ENCODE assay signal across 14 mouse cellular contexts in the genomic region with DNA sequence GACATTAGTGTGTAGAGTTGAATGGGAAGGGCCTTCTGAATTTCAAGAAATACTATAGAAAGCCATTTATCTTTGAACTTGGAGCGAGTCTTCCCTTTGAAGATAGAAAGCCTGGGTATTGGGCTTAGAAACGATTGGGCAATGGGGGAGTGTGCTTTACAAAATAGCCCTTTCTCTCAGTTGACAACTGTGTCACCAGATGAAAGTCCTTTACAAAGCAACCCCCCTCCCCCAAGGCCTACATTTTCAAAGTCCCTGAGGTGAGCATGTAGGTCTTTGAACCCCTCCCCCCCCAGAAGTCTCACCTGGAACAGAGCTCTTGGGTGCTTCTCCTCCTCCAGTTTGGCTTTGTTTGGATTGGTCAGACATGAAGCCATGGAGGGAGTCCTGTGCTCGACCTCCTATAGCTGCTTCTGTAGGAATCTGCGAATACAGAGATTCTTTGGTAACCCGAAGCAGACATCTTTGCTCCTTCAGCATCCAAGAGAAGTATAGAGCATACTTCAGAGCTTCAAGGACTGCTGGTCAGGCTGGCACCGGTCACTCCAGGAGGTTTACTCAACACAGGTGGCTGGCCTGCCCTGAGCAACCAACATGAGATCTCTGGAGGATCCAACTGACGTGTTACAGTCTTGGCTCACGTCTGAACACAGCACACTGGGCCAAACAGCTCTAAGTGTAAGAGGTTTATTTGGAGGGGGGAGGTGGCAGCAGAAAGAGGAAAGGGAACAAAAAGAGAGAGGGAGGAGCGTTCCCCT. TPM values are rescaled to one million over a fixed set of nuclear protein-coding genes. Genes with fewer than 3 reads are reported as not detected.
DNase-seq lines count a peak whose midpoint lies in the region; ATAC-seq and TF ChIP-seq lines count a peak whose summit lies in the region.
"Had no signal": no experiment of that assay in that cellular context is flagged by ENCODE, and none has a peak within 500 bp of the region (broad histone marks: within the 10 kb centered on the region; RNA-seq: fewer than 3 reads in every experiment).

No protein-coding gene starts in this region.

- no peak for TF ChIP-seq EP300 in stomach, postnatal 0 days (optimal IDR thresholded peaks at IDR 0.05)

- WGBS in midbrain, embryonic 16.5 days, result 74% methylated on average over 9 of the region's 9 CpGs
- WGBS in midbrain, embryonic 11.5 days, result 77% methylated on average over 9 of the region's 9 CpGs
- WGBS in stomach, postnatal 0 days, result 55% methylated on average over 9 of the region's 9 CpGs

- no peak overlapping the region for H3K9ac ChIP-seq in midbrain, embryonic 16.5 days (ENCODE audit: low read depth, low read length)
- H3K9ac ChIP-seq in midbrain, embryonic 11.5 days (ENCODE audit: low read length), result no peak overlapping the region
- no peak overlapping the region for H3K9ac ChIP-seq in stomach, postnatal 0 days (ENCODE audit: low read length)
- H3K9ac ChIP-seq: hindbrain, embryonic 13.5 days; midbrain, embryonic 12.5 days; neural tube, embryonic 12.5 days had no signal

- H3K4me3 ChIP-seq in midbrain, embryonic 16.5 days (ENCODE audit: low read depth, low read length), result no peak overlapping the region
- H3K4me3 ChIP-seq in midbrain, embryonic 11.5 days (ENCODE audit: low read depth, low read length), result no peak overlapping the region
- H3K4me3 ChIP-seq in stomach, postnatal 0 days (ENCODE audit: low read depth, low read length), result no peak overlapping the region
- H3K4me3 ChIP-seq: erythroblast, embryonic 14.5 days; hindbrain, embryonic 13.5 days; midbrain, embryonic 12.5 days; neural tube, embryonic 12.5 days had no signal

- H3K4me2 ChIP-seq in midbrain, embryonic 16.5 days (ENCODE audit: low read length), result no peak overlapping the region
- no peak overlapping the region for H3K4me2 ChIP-seq in midbrain, embryonic 11.5 days
- no peak overlapping the region for H3K4me2 ChIP-seq in stomach, postnatal 0 days (replicated peaks; ENCODE audit: low read depth)
- H3K4me2 ChIP-seq: hindbrain, embryonic 13.5 days; midbrain, embryonic 12.5 days; neural tube, embryonic 12.5 days had no signal

- peak overlapping the region; percentile 36 for H3K27ac ChIP-seq in midbrain, embryonic 16.5 days (ENCODE audit: low read length)
- H3K27ac ChIP-seq in midbrain, embryonic 11.5 days (ENCODE audit: low read depth, low read length), result no peak overlapping the region
- H3K27ac ChIP-seq in stomach, postnatal 0 days (replicated peaks), result peak overlapping the region; percentile 53
- H3K27ac ChIP-seq: hindbrain, embryonic 13.5 days; midbrain, embryonic 12.5 days; neural tube, embryonic 12.5 days had no signal

- no peaks in the 10 kb centered on the region for H3K27me3 ChIP-seq in midbrain, embryonic 16.5 days (ENCODE audit: control insufficient read depth, insufficient read depth, low read depth, low read length)
- H3K27me3 ChIP-seq in midbrain, embryonic 11.5 days (ENCODE audit: control insufficient read depth, insufficient read depth, low read length), result no peaks in the 10 kb centered on the region
- H3K27me3 ChIP-seq in stomach, postnatal 0 days (ENCODE audit: control insufficient read depth, insufficient read depth, low read length), result no peaks in the 10 kb centered on the region
- H3K27me3 ChIP-seq: hindbrain, embryonic 13.5 days; midbrain, embryonic 12.5 days; neural tube, embryonic 12.5 days had no signal

- H3K4me1 ChIP-seq in midbrain, embryonic 16.5 days (ENCODE audit: control insufficient read depth, insufficient read depth, low read length), result peaks cover 5% of the 10 kb centered on the region; the same call in 1 of the 2 replicates
- H3K4me1 ChIP-seq in midbrain, embryonic 11.5 days (ENCODE audit: control insufficient read depth, insufficient read depth, low read length), result peaks cover 4% of the 10 kb centered on the region; the same call in 1 of the 2 replicates
- H3K4me1 ChIP-seq in stomach, postnatal 0 days (replicated peaks; ENCODE audit: control insufficient read depth, insufficient read depth), result peaks cover 3% of the 10 kb centered on the region; the same call in 1 of the 2 replicates
- H3K4me1 ChIP-seq: neural tube, embryonic 12.5 days had no signal

- DNase-seq in cerebellum, adult 9-11 months, result peak; percentile 52
- no peak for DNase-seq in cerebellum, postnatal 36 days
- no peak for DNase-seq in midbrain, embryonic 11.5 days (ENCODE audit: low spot score, missing footprints)
- peak; percentile 57 for DNase-seq in lung, postnatal 10 days
- DNase-seq in stomach, postnatal 0 days (ENCODE audit: low spot score), result no peak
- no peak for DNase-seq in urinary bladder, adult 2 months (ENCODE audit: low spot score)
- no peak for DNase-seq in layer of hippocampus, adult 11-12 months (ENCODE audit: low spot score)
- DNase-seq: kidney, adult 11 months; right cerebral cortex, postnatal 4 days had no signal

- peak; percentile 52; the same call in 1 of the 2 replicates for ATAC-seq in midbrain, embryonic 16.5 days
- no peak for ATAC-seq in midbrain, embryonic 11.5 days (ENCODE audit: low FRiP score)
- ATAC-seq in stomach, postnatal 0 days (ENCODE audit: low FRiP score, low TSS enrichment), result no peak

- H3K9me3 ChIP-seq in midbrain, embryonic 16.5 days (replicated peaks; ENCODE audit: control insufficient read depth, low read length, poor library complexity, severe bottlenecking), result no peaks in the 10 kb centered on the region
- H3K9me3 ChIP-seq in midbrain, embryonic 11.5 days (ENCODE audit: control insufficient read depth, low read length), result no peaks in the 10 kb centered on the region
- H3K9me3 ChIP-seq in stomach, postnatal 0 days (ENCODE audit: control insufficient read depth, low read length), result no peaks in the 10 kb centered on the region
- H3K9me3 ChIP-seq: hindbrain, embryonic 13.5 days; midbrain, embryonic 12.5 days; neural tube, embryonic 12.5 days had no signal

- H3K36me3 ChIP-seq in midbrain, embryonic 16.5 days (ENCODE audit: control insufficient read depth, insufficient read depth, low read length), result no peaks in the 10 kb centered on the region
- H3K36me3 ChIP-seq in midbrain, embryonic 11.5 days (ENCODE audit: control insufficient read depth, insufficient read depth, low read length), result no peaks in the 10 kb centered on the region
- peaks cover 8% of the 10 kb centered on the region; the same call in 1 of the 2 replicates for H3K36me3 ChIP-seq in stomach, postnatal 0 days (ENCODE audit: control insufficient read depth, insufficient read depth, low read length)
- H3K36me3 ChIP-seq: hindbrain, embryonic 13.5 days; midbrain, embryonic 12.5 days; neural tube, embryonic 12.5 days had no signal

- no peak for TF ChIP-seq CTCF in stomach, postnatal 0 days (IDR thresholded peaks at IDR 0.05; ENCODE audit: low read depth)

RNA-seq across cellular contexts. Expression of gene Mbnl2, which starts 43.7 kb away (rescaled TPM):
- polyA plus RNA-seq in midbrain, embryonic 16.5 days (2015; fragmentation: Nextera tagmentation; extraction: Ambion mirVana), result 21.8 and 23.6 TPM in 2 replicates
- polyA plus RNA-seq in midbrain, embryonic 11.5 days (2014; fragmentation: Nextera tagmentation; extraction: Ambion mirVana), result 36.4 and 40.8 TPM in 2 replicates
- 101 and 104 TPM in 2 replicates for polyA plus RNA-seq in stomach, postnatal 0 days (2015; fragmentation: Nextera tagmentation; extraction: Ambion mirVana)
- 161 and 178 TPM in 2 replicates for polyA plus RNA-seq in urinary bladder, adult 2 months (2012; rRNA removed)

Comparison
In these comparisons a context has a peak if more than half of its experiments do, and no peak if none do; other contexts are left out.
1. DNase-seq: peak in cerebellum, adult 9-11 months (single experiment) and lung, postnatal 10 days (single experiment); none in cerebellum, postnatal 36 days (0 of 2), midbrain, embryonic 11.5 days (single experiment), stomach, postnatal 0 days (single experiment), urinary bladder, adult 2 months (single experiment) and layer of hippocampus, adult 11-12 months (single experiment).